Mouse (Mus musculus): ENCODE measurements around the gene Gm45808. TPM values are rescaled to one million over a fixed set of nuclear protein-coding genes. Genes with fewer than 3 reads are reported as not detected.
"Not testable (repeated sequence)": the region's sequence is repeated elsewhere in the genome, so short reads cannot be mapped to it uniquely, and the experiment has no call there.

The Gm45808 gene
- polyA plus RNA-seq, 1 experiment from 2014 or later = not detected

- DNase-seq (ENCODE audit: low spot score) = no peak
- Histone ChIP-seq H3K9me3 (no peaks in the 10 kb centered on the region), H3K36me3 (peaks cover 77% of the 10 kb centered on the region), H3K4me3 (no peak overlapping the region), H3K27ac (no peak overlapping the region), H3K4me1 (replicated peaks) (peaks cover 20% of the 10 kb centered on the region), H3K27me3 (ENCODE audit: insufficient read depth, poor library complexity, severe bottlenecking) (no peaks in the 10 kb centered on the region)
- WGBS = 79% methylated on average over 9 of the region's 9 CpGs
Observed at GRCm38 (mm10) chr7:45494548-45494947, 7.9 kb upstream of the Gm45808 start.

- Histone ChIP-seq H3K4me1 (replicated peaks) (peaks cover 31% of the 10 kb centered on the region), H3K27ac (no peak overlapping the region), H3K36me3 (peaks cover 61% of the 10 kb centered on the region), H3K9me3 (no peaks in the 10 kb centered on the region), H3K4me3 (no peak overlapping the region), H3K27me3 (ENCODE audit: insufficient read depth, poor library complexity, severe bottlenecking) (no peaks in the 10 kb centered on the region)
- no peak for DNase-seq (ENCODE audit: low spot score)
- 95% methylated on average over 5 of the region's 5 CpGs for WGBS
Observed at GRCm38 (mm10) chr7:45492951-45493350, 6.3 kb upstream of the Gm45808 start.

DNA sequence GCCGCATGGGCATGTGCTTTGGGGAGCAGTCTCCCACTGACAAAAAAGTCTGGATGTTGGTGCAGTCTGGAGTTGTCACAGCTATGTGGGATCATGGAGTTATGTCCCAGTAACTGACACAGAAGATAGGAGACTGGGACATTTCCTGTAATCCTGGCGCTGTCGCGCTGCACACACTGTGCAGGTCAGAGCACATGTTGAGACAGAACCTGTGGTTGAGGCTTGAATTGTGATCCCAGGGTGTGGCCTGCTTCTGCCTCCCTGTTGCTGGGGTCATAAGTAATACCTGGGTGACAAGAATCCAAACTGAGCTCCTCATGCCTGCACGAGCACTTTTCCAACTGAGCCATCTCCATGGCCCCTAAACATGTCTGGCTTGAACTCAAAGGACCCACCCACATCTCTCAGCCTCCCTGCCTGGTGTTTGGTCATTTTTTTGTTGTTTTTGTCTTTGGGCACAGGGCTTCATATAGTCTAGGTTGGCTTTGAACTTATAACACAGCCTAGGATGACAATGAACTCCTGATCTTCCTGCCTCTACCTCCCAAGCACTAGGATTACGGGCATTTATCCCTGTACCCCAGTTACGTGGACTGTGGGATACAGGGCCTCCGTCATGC, 5.7 kb upstream of the Gm45808 start:
- Histone ChIP-seq H3K27me3 (ENCODE audit: insufficient read depth, poor library complexity, severe bottlenecking) (no peaks in the 10 kb centered on the region), H3K4me1 (replicated peaks) (peaks cover 36% of the 10 kb centered on the region), H3K27ac (no peak overlapping the region), H3K9me3 (no peaks in the 10 kb centered on the region), H3K36me3 (peaks cover 54% of the 10 kb centered on the region), H3K4me3 (no peak overlapping the region)
- 95% methylated on average over 8 of the region's 8 CpGs for WGBS
- DNase-seq (ENCODE audit: low spot score) = no peak

DNA sequence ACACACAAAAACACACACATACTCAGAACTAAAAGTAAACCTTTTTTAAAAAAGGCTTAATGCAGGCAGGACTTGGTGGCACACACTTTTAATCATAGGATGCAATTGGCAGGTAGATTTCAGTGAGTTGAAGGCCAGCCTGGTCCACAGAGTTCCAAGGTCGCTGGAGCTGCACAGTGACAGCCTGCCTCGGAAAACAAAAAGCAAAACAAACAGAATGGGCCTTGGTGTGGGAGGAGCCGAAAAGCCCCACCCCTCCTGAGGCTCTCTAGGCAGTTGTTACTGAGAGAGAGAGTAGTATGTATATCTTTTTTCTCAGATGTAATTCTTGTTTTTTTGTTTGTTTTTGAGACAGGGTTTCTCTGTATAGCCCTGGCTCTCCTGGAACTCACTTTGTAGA, 4.7 kb upstream of the Gm45808 start:
- WGBS = 24% methylated on average over 3 of the region's 3 CpGs
- H3K27ac ChIP-seq = no peak overlapping the region
- H3K36me3 ChIP-seq = peaks cover 49% of the 10 kb centered on the region
- H3K27me3 ChIP-seq (ENCODE audit: insufficient read depth, poor library complexity, severe bottlenecking) = no peaks in the 10 kb centered on the region
- DNase-seq (ENCODE audit: low spot score) = no peak
- no peaks in the 10 kb centered on the region for H3K9me3 ChIP-seq
- peaks cover 39% of the 10 kb centered on the region for H3K4me1 ChIP-seq (replicated peaks)
- H3K4me3 ChIP-seq = no peak overlapping the region

GRCm38 (mm10) chr7:45490822-45491221, 4.2 kb upstream of the Gm45808 start:
- no peak overlapping the region for H3K4me3 ChIP-seq
- DNase-seq (ENCODE audit: low spot score) = peak; percentile 43
- no peaks in the 10 kb centered on the region for H3K27me3 ChIP-seq (ENCODE audit: insufficient read depth, poor library complexity, severe bottlenecking)
- peaks cover 39% of the 10 kb centered on the region for H3K4me1 ChIP-seq (replicated peaks)
- H3K36me3 ChIP-seq = peaks cover 49% of the 10 kb centered on the region
- H3K27ac ChIP-seq = no peak overlapping the region
- H3K9me3 ChIP-seq = no peaks in the 10 kb centered on the region
- WGBS = 51% methylated on average over 9 of the region's 9 CpGs

DNA sequence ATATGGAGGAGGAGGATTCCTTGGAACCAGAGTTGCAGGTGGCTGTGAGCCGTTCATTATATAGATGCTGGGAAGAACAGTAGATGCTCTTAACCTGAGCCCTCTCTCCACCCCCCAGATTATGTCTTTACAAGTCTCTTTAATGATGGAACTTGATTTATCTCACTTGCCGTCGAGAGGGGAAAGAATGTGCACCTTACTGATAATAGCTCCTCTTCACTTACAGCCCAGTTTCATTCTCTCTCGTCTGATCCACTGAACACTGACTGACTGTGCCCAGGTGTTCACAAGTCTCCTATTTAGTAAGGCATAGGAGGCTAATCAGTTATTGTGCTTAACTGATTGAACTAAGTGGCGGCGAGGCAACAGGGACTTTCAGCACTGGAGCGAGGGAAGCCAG, 3.0 kb upstream of the Gm45808 start:
- H3K27me3 ChIP-seq (ENCODE audit: insufficient read depth, poor library complexity, severe bottlenecking) = no peaks in the 10 kb centered on the region
- H3K27ac ChIP-seq = no peak overlapping the region
- WGBS = 90% methylated on average over 7 of the region's 7 CpGs
- no peak overlapping the region for H3K4me3 ChIP-seq
- H3K4me1 ChIP-seq (replicated peaks) = peaks cover 38% of the 10 kb centered on the region
- no peak for DNase-seq (ENCODE audit: low spot score)
- no peaks in the 10 kb centered on the region for H3K9me3 ChIP-seq
- H3K36me3 ChIP-seq = peaks cover 42% of the 10 kb centered on the region

GRCm38 (mm10) chr7:45488293-45489204, 1.9 kb upstream of the Gm45808 start, which contains the start of gene Dhdh:
Gene Dhdh (minus strand): TSS chr7:45488805.
- Histone ChIP-seq H3K4me1 (replicated peaks) (peaks cover 36% of the 10 kb centered on the region), H3K9me3 (no peaks in the 10 kb centered on the region), H3K27ac (peak within 1 kb of the TSS; percentile 89), H3K27me3 (ENCODE audit: insufficient read depth, poor library complexity, severe bottlenecking) (no peaks in the 10 kb centered on the region), H3K4me3 (peak within 1 kb of the TSS; percentile 64), H3K36me3 (peaks cover 31% of the 10 kb centered on the region)
- 6% methylated on average over 38 of the region's 38 CpGs for WGBS
- DNase-seq (ENCODE audit: low spot score) = peak; percentile 76

GRCm38 (mm10) chr7:45487861-45488292, 1.3 kb upstream of the Gm45808 start:
- Histone ChIP-seq H3K27me3 (ENCODE audit: insufficient read depth, poor library complexity, severe bottlenecking) (no peaks in the 10 kb centered on the region), H3K36me3 (peaks cover 25% of the 10 kb centered on the region), H3K4me1 (replicated peaks) (peaks cover 36% of the 10 kb centered on the region), H3K9me3 (no peaks in the 10 kb centered on the region), H3K27ac (peak overlapping the region; percentile 89), H3K4me3 (peak overlapping the region; percentile 64)
- peak; percentile 50 for DNase-seq (ENCODE audit: low spot score)
- WGBS = 22% methylated on average over 11 of the region's 11 CpGs

- H3K4me3 ChIP-seq = no peak overlapping the region
- no peaks in the 10 kb centered on the region for H3K9me3 ChIP-seq
- peaks cover 34% of the 10 kb centered on the region for H3K4me1 ChIP-seq (replicated peaks)
- 0 out of 2 replicates have a peak, but pooled peaks cover 15% of the 10 kb centered on the region for H3K36me3 ChIP-seq
- H3K27ac ChIP-seq = no peak overlapping the region
- no peaks in the 10 kb centered on the region for H3K27me3 ChIP-seq (ENCODE audit: insufficient read depth, poor library complexity, severe bottlenecking)
- no peak for DNase-seq (ENCODE audit: low spot score)
- 85% methylated on average over 7 of the region's 7 CpGs for WGBS
Observed at GRCm38 (mm10) chr7:45486158-45486557, 453 bp downstream of the Gm45808 start.

DNA sequence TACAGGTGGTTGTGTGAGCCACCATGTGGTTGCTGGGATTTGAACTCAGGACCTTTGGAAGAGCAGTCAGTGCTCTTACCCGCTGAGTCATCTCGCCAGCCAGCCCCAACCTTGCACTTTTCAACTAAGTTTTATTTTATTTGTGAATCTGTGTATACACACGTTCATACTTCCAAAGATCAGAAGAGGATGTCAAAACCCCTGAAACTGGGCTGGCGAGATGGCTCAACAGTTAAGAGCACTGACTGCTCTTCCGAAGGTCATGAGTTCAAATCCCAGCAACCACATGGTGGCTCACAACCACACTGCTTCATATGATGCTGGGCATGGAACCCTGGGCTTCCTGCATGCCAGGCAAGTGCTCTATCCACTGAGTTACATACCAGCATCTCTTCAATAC, 1.6 kb downstream of the Gm45808 start:
- H3K27ac ChIP-seq; DNase-seq (ENCODE audit: low spot score); H3K27me3 ChIP-seq (ENCODE audit: insufficient read depth, poor library complexity, severe bottlenecking); H3K9me3 ChIP-seq; H3K4me3 ChIP-seq: not testable (repeated sequence)
- 94% methylated on average over 5 of the region's 5 CpGs for WGBS
- Histone ChIP-seq H3K36me3 (0 out of 2 replicates have a peak, but pooled peaks cover 15% of the 10 kb centered on the region), H3K4me1 (replicated peaks) (peaks cover 22% of the 10 kb centered on the region)

- DNase-seq (ENCODE audit: low spot score) = no peak
- no peaks in the 10 kb centered on the region for H3K27me3 ChIP-seq (ENCODE audit: insufficient read depth, poor library complexity, severe bottlenecking)
- peaks cover 23% of the 10 kb centered on the region for H3K36me3 ChIP-seq
- no peak overlapping the region for H3K27ac ChIP-seq
- 0 out of 2 replicates have a peak, but pooled peaks cover 3% of the 10 kb centered on the region for H3K4me1 ChIP-seq (replicated peaks)
- WGBS = 85% methylated on average over 1 of the region's 1 CpGs
- H3K4me3 ChIP-seq = no peak overlapping the region
- H3K9me3 ChIP-seq = no peaks in the 10 kb centered on the region
Observed at GRCm38 (mm10) chr7:45482166-45482565, 4.4 kb downstream of the Gm45808 start.

- WGBS = 49% methylated on average over 15 of the region's 15 CpGs
- Histone ChIP-seq H3K27me3 (ENCODE audit: insufficient read depth, poor library complexity, severe bottlenecking) (no peaks in the 10 kb centered on the region), H3K9me3 (no peaks in the 10 kb centered on the region), H3K4me1 (replicated peaks) (0 out of 2 replicates have a peak, but pooled peaks cover under 1% of the 10 kb centered on the region), H3K27ac (no peak within 1 kb of the TSS), H3K36me3 (peaks cover 20% of the 10 kb centered on the region), H3K4me3 (no peak within 1 kb of the TSS)
- peak; percentile 42 for DNase-seq (ENCODE audit: low spot score)
Observed at GRCm38 (mm10) chr7:45481374-45481927, 5.2 kb downstream of the Gm45808 start, which contains the start of gene Tulp2. Gene Tulp2 (plus strand): TSS chr7:45481877.

- peaks cover 14% of the 10 kb centered on the region for H3K36me3 ChIP-seq
- not testable (repeated sequence) for DNase-seq (ENCODE audit: low spot score); H3K27me3 ChIP-seq (ENCODE audit: insufficient read depth, poor library complexity, severe bottlenecking); H3K27ac ChIP-seq; H3K9me3 ChIP-seq; H3K4me3 ChIP-seq; H3K4me1 ChIP-seq (replicated peaks)
- 84% methylated on average over 3 of the region's 4 CpGs for WGBS
Observed at GRCm38 (mm10) chr7:45480310-45480709, 6.3 kb downstream of the Gm45808 start.

Measured in hindbrain, embryonic 10.5 days (tissue).